Mouse (Mus musculus) ovary, postnatal 36 days (tissue): ENCODE results near the gene Pex26.
A peak's percentile ranks its signal among the peaks of the same experiment; 100 is the strongest.

Source experiments
- DNase-seq: peaks from one replicate; pipeline ENCODE4 v3.0.0; 2022; ENCODE audit warnings: low spot score, mixed read lengths

Gene Pex26

DNA sequence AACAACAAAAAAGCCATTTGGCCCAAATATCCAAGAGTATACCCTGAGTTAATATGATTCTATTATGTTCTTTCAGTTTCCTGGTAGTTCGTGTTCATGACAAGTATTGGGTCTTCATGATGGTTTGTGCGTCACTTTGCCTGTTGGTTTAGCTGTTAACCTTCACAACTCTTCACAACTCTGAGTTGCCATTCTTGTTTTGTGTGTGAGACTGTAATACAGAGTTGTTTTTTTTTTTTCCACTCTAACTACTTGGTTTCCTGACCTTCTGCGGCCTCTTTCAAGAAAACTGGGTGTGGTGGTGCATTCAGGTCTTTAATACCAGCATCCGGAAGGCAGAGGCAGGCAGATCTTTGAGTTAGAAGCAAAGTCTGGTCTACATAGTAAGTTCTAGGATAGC is 54.7 kb downstream of the Pex26 start:
- DNase-seq: no peak

DNA sequence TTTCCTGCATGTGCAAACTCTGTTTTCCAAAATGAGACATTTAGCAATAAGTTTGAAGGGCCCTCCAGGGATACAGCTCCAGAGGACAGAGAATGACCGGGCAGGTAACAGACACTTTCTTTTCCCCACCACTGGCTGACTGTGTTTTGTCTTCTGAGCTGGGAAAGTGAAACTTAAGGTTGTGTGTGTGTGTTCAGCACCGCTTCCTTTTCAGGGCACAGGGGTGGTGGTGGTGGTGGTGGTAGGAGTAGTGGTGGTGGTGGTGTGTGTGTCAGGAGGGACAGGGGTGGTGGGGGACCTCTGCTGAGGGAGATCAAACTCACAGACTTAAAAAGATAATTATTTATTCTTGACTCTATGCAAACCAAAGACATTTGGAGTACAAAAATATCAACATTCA is 58.3 kb downstream of the Pex26 start:
- DNase-seq: no peak

DNA sequence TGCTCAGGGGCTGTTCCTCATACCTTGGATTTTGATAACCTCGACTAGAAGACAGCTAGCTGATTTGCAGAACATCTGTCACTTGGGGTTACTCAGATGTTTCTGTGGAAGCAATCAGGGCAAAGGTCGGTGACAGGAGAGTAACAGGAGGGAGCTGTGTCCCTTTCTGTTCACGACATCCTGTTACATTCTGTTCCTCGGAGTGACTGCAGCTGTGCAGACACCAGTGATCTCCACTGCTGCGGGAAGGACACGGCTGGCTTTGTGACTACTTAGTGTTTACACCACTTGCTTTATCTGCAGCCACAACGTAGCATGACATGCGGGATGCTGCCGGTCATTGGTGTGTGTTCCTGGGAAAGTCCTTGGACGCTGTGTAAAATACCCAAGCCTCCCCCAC is 59.7 kb downstream of the Pex26 start:
- DNase-seq: no peak

DNA sequence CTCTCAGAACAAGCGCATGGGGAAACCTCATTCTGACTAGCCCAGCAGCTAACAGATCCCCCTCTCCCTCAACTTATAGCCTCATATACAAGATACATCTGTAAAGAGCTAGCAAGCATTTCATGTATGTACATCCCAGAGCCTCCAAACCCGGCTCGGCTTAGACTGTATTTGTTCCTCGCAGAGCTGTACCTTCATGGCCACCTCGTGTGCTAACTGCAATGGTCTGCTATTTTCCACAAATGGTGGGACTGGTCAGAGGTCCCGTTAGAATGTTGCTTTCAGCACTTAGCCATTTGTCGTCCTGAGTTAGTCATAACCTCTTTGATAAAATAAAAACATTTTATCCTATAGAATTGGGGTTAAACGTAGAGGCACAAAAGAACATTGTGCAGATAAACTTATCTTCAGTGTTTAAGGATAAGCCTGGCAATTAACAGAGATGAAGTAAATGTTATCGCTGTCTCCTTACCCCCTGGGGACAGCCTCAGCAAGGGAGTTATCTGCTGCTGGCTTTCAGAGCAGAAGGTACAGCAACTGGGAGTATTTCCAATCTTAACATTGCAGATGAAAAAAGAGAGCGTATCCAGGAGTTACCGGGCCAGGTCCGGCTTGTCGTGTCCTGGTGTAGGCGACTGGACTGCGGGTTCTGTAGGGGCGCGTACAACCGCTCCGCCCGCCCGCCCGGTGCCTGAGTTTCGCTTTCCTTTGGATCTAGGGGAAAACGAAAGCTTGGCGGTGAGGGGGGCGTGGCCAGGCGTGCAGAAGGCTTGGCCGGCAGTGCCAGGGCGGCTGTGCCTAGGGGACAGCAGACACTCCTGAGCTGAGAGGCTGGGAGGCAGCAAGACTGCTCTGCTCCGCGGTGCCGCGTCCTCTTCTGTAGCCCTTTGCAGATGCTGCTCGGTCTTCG is 61.9 kb downstream of the Pex26 start, which contains the start of gene Usp18:
Gene Usp18 (plus strand): TSS at position 780 of the 910 bp plus-strand sequence.
- peak; percentile 92 for DNase-seq

DNA sequence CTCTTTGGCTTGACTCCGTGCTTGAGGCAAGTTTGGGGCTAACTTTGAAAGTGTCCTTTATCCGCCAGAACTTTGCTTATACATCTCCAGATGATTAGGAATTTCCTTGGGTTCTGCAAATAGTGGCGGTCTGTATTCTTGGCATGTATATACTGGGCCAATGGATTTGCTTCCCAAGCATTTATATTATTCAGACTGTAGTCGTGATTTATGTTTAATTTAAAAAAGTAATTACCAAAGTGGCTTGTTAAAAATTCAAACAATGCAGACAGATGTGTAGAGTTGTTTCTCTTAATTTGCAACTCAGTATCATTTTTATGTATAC is 62.5 kb downstream of the Pex26 start:
- no peak for DNase-seq
